Mouse (Mus musculus): Measurements from ENCODE around the gene Sp3.
"Not testable (repeated sequence)": the region's sequence is repeated elsewhere in the genome, so short reads cannot be mapped to it uniquely, and the experiment has no call there.

Sp3 gene

GRCm38 (mm10) chr2:72916170-72916569 is 64.1 kb downstream of the Sp3 start:
- DNase-seq (ENCODE audit: low spot score in 2 of 2) = no peak

GRCm38 (mm10) chr2:72915245-72915930 is 64.9 kb downstream of the Sp3 start:
- DNase-seq (ENCODE audit: low spot score in 2 of 2) = no peak

- no peak for DNase-seq (ENCODE audit: low spot score in 2 of 2)
Observed at GRCm38 (mm10) chr2:72913458-72913760, 66.8 kb downstream of the Sp3 start.

- DNase-seq (ENCODE audit: low spot score in 2 of 2) = no peak
Observed at GRCm38 (mm10) chr2:72912708-72913457, 67.4 kb downstream of the Sp3 start.

- DNase-seq (ENCODE audit: low spot score in 2 of 2) = no peak
Observed at GRCm38 (mm10) chr2:72911527-72911926, 68.7 kb downstream of the Sp3 start.

GRCm38 (mm10) chr2:72909046-72909445 is 71.2 kb downstream of the Sp3 start:
- no peak for DNase-seq (ENCODE audit: low spot score in 2 of 2)

GRCm38 (mm10) chr2:72908191-72908910 is 71.9 kb downstream of the Sp3 start:
- DNase-seq (ENCODE audit: low spot score in 2 of 2) = no peak

GRCm38 (mm10) chr2:72906745-72907144 is 73.5 kb downstream of the Sp3 start:
- no peak for DNase-seq (ENCODE audit: low spot score in 2 of 2)

GRCm38 (mm10) chr2:72902816-72903680 is 77.2 kb downstream of the Sp3 start:
- DNase-seq (ENCODE audit: low spot score in 2 of 2) = not testable (repeated sequence)

GRCm38 (mm10) chr2:72898782-72899305 is 81.4 kb downstream of the Sp3 start:
- DNase-seq (ENCODE audit: low spot score in 2 of 2) = no peak

- no peak for DNase-seq (ENCODE audit: low spot score in 2 of 2)
Observed at GRCm38 (mm10) chr2:72898094-72898781, 82.0 kb downstream of the Sp3 start.

GRCm38 (mm10) chr2:72889806-72890205 is 90.4 kb downstream of the Sp3 start:
- no peak for DNase-seq (ENCODE audit: low spot score in 2 of 2)

Data from frontal cortex, postnatal 14 days (tissue).